In genomic region chr1:97759841-97760240, GRCm38 (mm10) we compare ENCODE assay signal across 25 mouse cellular contexts. TPM values are rescaled to one million over a fixed set of nuclear protein-coding genes. Genes with fewer than 3 reads are reported as not detected.
DNase-seq lines count a peak whose midpoint lies in the region; ATAC-seq and TF ChIP-seq lines count a peak whose summit lies in the region.
"Had no signal": no experiment of that assay in that cellular context is flagged by ENCODE, and none has a peak within 500 bp of the region (broad histone marks: within the 10 kb centered on the region; RNA-seq: fewer than 3 reads in every experiment).

No protein-coding gene starts in this region.

- H3K9me3 ChIP-seq in heart, embryonic 15.5 days (replicated peaks), result no peaks in the 10 kb centered on the region
- no peaks in the 10 kb centered on the region for H3K9me3 ChIP-seq in forebrain, embryonic 13.5 days (replicated peaks)
- H3K9me3 ChIP-seq: limb, embryonic 10.5 days; limb, embryonic 15.5 days; liver, embryonic 15.5 days; lung, embryonic 15.5 days; midbrain, embryonic 10.5 days; midbrain, embryonic 15.5 days; neural tube, embryonic 15.5 days had no signal

- no peak overlapping the region for H3K4me3 ChIP-seq in heart, embryonic 15.5 days
- no peak overlapping the region for H3K4me3 ChIP-seq in forebrain, embryonic 13.5 days
- H3K4me3 ChIP-seq: erythroblast, embryonic 14.5 days; limb, embryonic 10.5 days; limb, embryonic 15.5 days; liver, embryonic 15.5 days; lung, embryonic 15.5 days; midbrain, embryonic 10.5 days; midbrain, embryonic 15.5 days; neural tube, embryonic 15.5 days had no signal

- in situ Hi-C loops in Patski (cut with MboI; ENCODE audit: low pct_unique_long_range_greater_than_20kb), result no loop called here

- peaks cover 13% of the 10 kb centered on the region for H3K36me3 ChIP-seq in heart, embryonic 15.5 days
- peaks cover 10% of the 10 kb centered on the region for H3K36me3 ChIP-seq in forebrain, embryonic 13.5 days (ENCODE audit: poor library complexity, severe bottlenecking)
- H3K36me3 ChIP-seq: midbrain, embryonic 15.5 days had no signal

- DNase-seq in heart, adult 18-20 months, result no peak
- peak; percentile 37 for DNase-seq in kidney, adult 9 months
- no peak for DNase-seq in kidney, postnatal 4 days
- no peak for DNase-seq in Patski (ENCODE audit: low read depth, low spot score)
- DNase-seq in adrenal gland, postnatal 10 days, result no peak
- DNase-seq: adrenal gland, postnatal 36 days; cerebellum, adult 18-20 months; cerebellum, postnatal 14 days; gastrocnemius, postnatal 10 days; layer of hippocampus, adult 9-11 months; retina, postnatal 1 day; right cerebral cortex, postnatal 14 days; thymus, postnatal 4 days had no signal

- H3K4me2 ChIP-seq in heart, embryonic 15.5 days, result peak overlapping the region; percentile 22; the same call in 1 of the 2 replicates
- no peak overlapping the region for H3K4me2 ChIP-seq in forebrain, embryonic 13.5 days
- H3K4me2 ChIP-seq: heart, embryonic 11.5 days; limb, embryonic 15.5 days; liver, embryonic 15.5 days; lung, embryonic 15.5 days; midbrain, embryonic 15.5 days; neural tube, embryonic 15.5 days had no signal

- no peak for TF ChIP-seq CTCF in Patski (IDR thresholded peaks at IDR 0.05)

- H3K4me1 ChIP-seq in heart, embryonic 15.5 days (replicated peaks), result 0 out of 2 replicates have a peak, but pooled peaks cover 2% of the 10 kb centered on the region
- 0 out of 2 replicates have a peak, but pooled peaks cover 5% of the 10 kb centered on the region for H3K4me1 ChIP-seq in forebrain, embryonic 13.5 days
- H3K4me1 ChIP-seq: limb, embryonic 10.5 days; limb, embryonic 15.5 days; lung, embryonic 15.5 days; midbrain, embryonic 10.5 days; midbrain, embryonic 15.5 days had no signal

- H3K27ac ChIP-seq in heart, embryonic 15.5 days, result peak overlapping the region; percentile 84
- H3K27ac ChIP-seq in forebrain, embryonic 13.5 days, result no peak overlapping the region
- H3K27ac ChIP-seq: limb, embryonic 10.5 days; limb, embryonic 15.5 days; liver, embryonic 15.5 days; lung, embryonic 15.5 days; midbrain, embryonic 10.5 days; midbrain, embryonic 15.5 days; neural tube, embryonic 15.5 days had no signal

- no peak overlapping the region for H3K9ac ChIP-seq in heart, embryonic 15.5 days
- H3K9ac ChIP-seq in forebrain, embryonic 13.5 days, result no peak overlapping the region
- H3K9ac ChIP-seq: limb, embryonic 15.5 days; liver, embryonic 15.5 days; lung, embryonic 15.5 days; midbrain, embryonic 15.5 days; neural tube, embryonic 15.5 days had no signal

- POLR2A ChIA-PET in Patski (lab: Charles Lee), result interaction anchor here (0.7 to 1.1 kb wide), 2 partner anchors 24 to 33 kb away, joined by 3 to 4 read pairs; no protein-coding TSS in a partner anchor

- CTCF ChIA-PET in Patski (lab: Charles Lee), result interaction anchor here (1.2 kb wide), 1 partner anchor 11 kb away, joined by 5 read pairs; no protein-coding TSS in a partner anchor

- H3K27me3 ChIP-seq in heart, embryonic 15.5 days, result no peaks in the 10 kb centered on the region
- no peaks in the 10 kb centered on the region for H3K27me3 ChIP-seq in Patski
- no peaks in the 10 kb centered on the region for H3K27me3 ChIP-seq in forebrain, embryonic 13.5 days
- H3K27me3 ChIP-seq: CH12.LX; limb, embryonic 15.5 days; liver, embryonic 15.5 days; lung, embryonic 15.5 days; midbrain, embryonic 15.5 days; neural tube, embryonic 15.5 days had no signal

- no peak for ATAC-seq in heart, embryonic 15.5 days (replicated peaks; ENCODE audit: insufficient number of reproducible peaks, insufficient read depth, low FRiP score, low read depth)
- ATAC-seq in Patski, result peak; percentile 85
- ATAC-seq in forebrain, embryonic 13.5 days, result no peak
- ATAC-seq: midbrain, embryonic 15.5 days had no signal

RNA-seq across cellular contexts. Expression of gene Gin1, which starts 10.1 kb away (rescaled TPM):
- polyA plus RNA-seq in heart, embryonic 15.5 days (2015; fragmentation: Nextera tagmentation; extraction: Ambion mirVana), result 17.0 and 19.7 TPM in 2 replicates
- total RNA-seq in heart, adult 18-20 months (2021), result 1 to 10 TPM; 6.3 to 6.8 TPM
- polyA plus RNA-seq in Patski (2021), result 9.5 TPM
- 22.1 and 23.2 TPM in 2 replicates for polyA plus RNA-seq in forebrain, embryonic 13.5 days (2015; fragmentation: Nextera tagmentation; extraction: Ambion mirVana)
- 10 to 100 TPM in 1 of 2 experiments, 1 to 10 TPM in 1; 7.9 to 10.6 TPM for total RNA-seq in adrenal gland, postnatal 10 days (2021)

RNA-seq across cellular contexts. Expression of gene Ppip5k2, which starts 10.4 kb away (rescaled TPM):
- 43.2 and 44.8 TPM in 2 replicates for polyA plus RNA-seq in heart, embryonic 15.5 days (2015; fragmentation: Nextera tagmentation; extraction: Ambion mirVana)
- 10 to 100 TPM; 80.5 to 89.5 TPM for total RNA-seq in heart, adult 18-20 months (2021)
- 32.8 TPM for polyA plus RNA-seq in Patski (2021)
- polyA plus RNA-seq in forebrain, embryonic 13.5 days (2015; fragmentation: Nextera tagmentation; extraction: Ambion mirVana), result 44.8 and 51.7 TPM in 2 replicates
- 10 to 100 TPM; 16.1 to 19.7 TPM for total RNA-seq in adrenal gland, postnatal 10 days (2021)
